Mouse (Mus musculus) ES-E14 (cell line): ENCODE measurements around the gene Anapc13.

Experiments
- HCFC1 ChIP-seq: IDR thresholded peaks from 2 replicates; pipeline ENCODE4 v1.6.1; 2012; ENCODE audit warnings: low read length, inconsistent platforms, borderline replicate concordance; ENCODE audit not compliant: insufficient read depth
- MAFK ChIP-seq: IDR thresholded peaks from 2 replicates; pipeline ENCODE4 v1.6.1; 2014; ENCODE audit warnings: mild to moderate bottlenecking, low read depth, low read length, inconsistent platforms; ENCODE audit not compliant: insufficient read depth
- ZC3H11A ChIP-seq: IDR thresholded peaks from 2 replicates; pipeline ENCODE4 v1.6.1; 2012; ENCODE audit warnings: low read depth, mild to moderate bottlenecking, inconsistent platforms, low read length, borderline replicate concordance
- ZNF384 ChIP-seq: IDR thresholded peaks from 2 replicates; pipeline ENCODE4 v1.6.1; 2012; ENCODE audit warnings: low read depth, low read length, inconsistent platforms

DNA sequence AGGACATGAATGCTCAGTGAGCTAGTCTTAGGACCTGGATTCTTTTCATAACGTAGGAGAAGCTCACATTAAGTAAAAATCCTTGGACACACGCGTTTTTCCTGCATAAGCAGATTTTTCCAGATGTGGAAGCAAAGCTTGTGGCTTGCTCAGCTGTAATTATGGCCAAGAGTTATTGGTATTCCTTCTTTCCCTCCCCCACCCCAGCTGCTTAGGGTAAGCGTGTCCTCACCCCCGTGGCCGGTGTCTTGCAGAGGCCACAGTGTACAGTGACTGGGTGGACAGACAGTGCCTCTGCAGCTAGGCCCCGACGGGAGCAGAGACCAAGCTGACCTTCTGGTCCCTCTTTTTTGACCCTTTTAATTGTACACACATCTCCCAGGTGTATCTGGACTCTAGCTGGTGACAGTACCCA lies 17.0 kb downstream of the Anapc13 start:
- no peak for TF ChIP-seq MAFK
- no peak for TF ChIP-seq ZC3H11A
- no peak for TF ChIP-seq ZNF384
- TF ChIP-seq HCFC1: no peak
